8 mouse cellular contexts compared by ENCODE assay signal in the genomic region with DNA sequence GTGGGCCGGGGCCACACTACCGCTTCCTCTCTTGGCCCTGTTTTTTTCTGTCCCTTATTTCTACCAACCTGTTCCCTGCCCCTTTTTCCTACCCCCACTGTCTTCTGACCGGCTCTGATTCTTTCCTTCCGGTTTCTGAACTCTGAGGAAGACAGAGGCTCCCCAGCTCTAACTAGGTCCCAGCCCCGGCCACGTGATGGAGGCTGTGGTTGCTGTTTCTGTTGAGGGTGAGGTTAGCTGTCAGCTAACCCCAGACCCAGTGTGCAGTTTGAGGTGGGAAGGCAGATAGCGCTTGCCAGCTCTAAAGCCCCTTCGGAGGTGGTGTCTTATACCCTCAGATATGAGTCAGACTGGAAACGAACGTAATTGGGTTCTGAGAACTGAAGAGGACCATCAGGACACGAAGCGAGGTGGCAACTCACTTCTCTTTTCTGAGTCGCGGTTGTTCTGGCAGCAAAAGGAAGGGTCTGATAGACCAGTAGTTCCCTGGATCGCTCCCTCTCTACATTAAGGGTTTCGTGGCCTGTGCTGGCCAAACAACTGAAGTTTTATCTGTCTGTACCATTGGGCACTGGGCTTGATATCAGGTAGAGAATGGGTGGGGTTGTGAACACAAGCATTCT. TPM values are rescaled to one million over a fixed set of nuclear protein-coding genes. Genes with fewer than 3 reads are reported as not detected.
DNase-seq lines count a peak whose midpoint lies in the region; ATAC-seq and TF ChIP-seq lines count a peak whose summit lies in the region.

No protein-coding gene starts in this region.

- DNase-seq in 416B (ENCODE audit: low read depth) (peak; percentile 93), CH12.LX (ENCODE audit: extremely low read depth) (peak; percentile 90)
- DNase-seq in forebrain, embryonic 14.5 days (ENCODE audit: low spot score): no peak
- peak; percentile 59 for DNase-seq in liver, postnatal 0 days
- DNase-seq in ovary, postnatal 36 days (ENCODE audit: low spot score): no peak

- peak overlapping the region; percentile 67 for H3K9ac ChIP-seq in CH12.LX (ENCODE audit: insufficient read depth, low read depth)
- H3K9ac ChIP-seq in forebrain, embryonic 14.5 days (ENCODE audit: low read length): peak overlapping the region; percentile 64
- peak overlapping the region; percentile 69 for H3K9ac ChIP-seq in hindbrain, embryonic 15.5 days
- peak overlapping the region; percentile 64 for H3K9ac ChIP-seq in liver, postnatal 0 days (replicated peaks)
- H3K9ac ChIP-seq in neural tube, embryonic 12.5 days: peak overlapping the region; percentile 60

- peak; percentile 75 for TF ChIP-seq POLR2A in CH12.LX (IDR thresholded peaks at IDR 0.05; ENCODE audit: low read depth, low read length)

- no peak for TF ChIP-seq RAD21 in CH12.LX (IDR thresholded peaks at IDR 0.05; ENCODE audit: low read depth, low read length)

- no peaks in the 10 kb centered on the region for H3K27me3 ChIP-seq in CH12.LX (replicated peaks)
- no peaks in the 10 kb centered on the region for H3K27me3 ChIP-seq in forebrain, embryonic 14.5 days (replicated peaks; ENCODE audit: control insufficient read depth, insufficient read depth, low read length)
- H3K27me3 ChIP-seq in hindbrain, embryonic 15.5 days: no peaks in the 10 kb centered on the region
- H3K27me3 ChIP-seq in liver, postnatal 0 days (ENCODE audit: insufficient read depth, low read length): no peaks in the 10 kb centered on the region
- H3K27me3 ChIP-seq in neural tube, embryonic 12.5 days (replicated peaks): peaks cover 9% of the 10 kb centered on the region

- WGBS in forebrain, embryonic 14.5 days: 59% methylated on average over 16 of the region's 16 CpGs
- WGBS in hindbrain, embryonic 15.5 days: 71% methylated on average over 16 of the region's 16 CpGs
- WGBS in liver, postnatal 0 days (ENCODE audit: insufficient replicate concordance): 26% methylated on average over 16 of the region's 16 CpGs
- 67% methylated on average over 16 of the region's 16 CpGs for whole genome bisulfite sequencing in neural tube, embryonic 12.5 days

- H3K27ac ChIP-seq in CH12.LX (ENCODE audit: insufficient read depth, low read depth): peak overlapping the region; percentile 89
- H3K27ac ChIP-seq in forebrain, embryonic 14.5 days (ENCODE audit: low read depth, low read length): no peak overlapping the region
- H3K27ac ChIP-seq in hindbrain, embryonic 15.5 days (replicated peaks): peak overlapping the region; percentile 81
- H3K27ac ChIP-seq in liver, postnatal 0 days (ENCODE audit: low read depth): peak overlapping the region; percentile 80
- no peak overlapping the region for H3K27ac ChIP-seq in neural tube, embryonic 12.5 days

- H3K4me2 ChIP-seq in CH12.LX (ENCODE audit: insufficient read depth, low read depth, poor library complexity, severe bottlenecking): peak overlapping the region; percentile 75
- peak overlapping the region; percentile 86 for H3K4me2 ChIP-seq in forebrain, embryonic 14.5 days (ENCODE audit: low read length)
- H3K4me2 ChIP-seq in hindbrain, embryonic 15.5 days: peak overlapping the region; percentile 98
- peak overlapping the region; percentile 98 for H3K4me2 ChIP-seq in liver, postnatal 0 days (ENCODE audit: low read depth, low read length)
- peak overlapping the region; percentile 99 for H3K4me2 ChIP-seq in neural tube, embryonic 12.5 days (replicated peaks)

- no peak for ATAC-seq in forebrain, embryonic 14.5 days
- no peak for ATAC-seq in hindbrain, embryonic 15.5 days (ENCODE audit: low FRiP score, low read depth)
- ATAC-seq in liver, postnatal 0 days: peak; percentile 62
- no peak for ATAC-seq in neural tube, embryonic 12.5 days (ENCODE audit: low FRiP score, low read depth)
- no peak for ATAC-seq in cerebellum, adult (ENCODE audit: insufficient number of reproducible peaks, low FRiP score, low TSS enrichment)

- H3K4me3 ChIP-seq in CH12.LX (replicated peaks in 1 of 3; ENCODE audit: low read depth in 2 of 3, low read length in 2 of 3, poor library complexity in 1 of 3): peak overlapping the region; percentile 64 to 78 (median 69)
- H3K4me3 ChIP-seq in forebrain, embryonic 14.5 days (ENCODE audit: low read depth, low read length): peak overlapping the region; percentile 45
- peak overlapping the region; percentile 63 for H3K4me3 ChIP-seq in hindbrain, embryonic 15.5 days
- H3K4me3 ChIP-seq in liver, postnatal 0 days (ENCODE audit: low read depth, low read length): peak overlapping the region; percentile 64
- peak overlapping the region; percentile 49 for H3K4me3 ChIP-seq in neural tube, embryonic 12.5 days

- H3K79me2 ChIP-seq in CH12.LX (replicated peaks; ENCODE audit: control insufficient read depth, extremely low read depth, insufficient read depth, poor library complexity, severe bottlenecking): peaks cover 6% of the 10 kb centered on the region; the same call in 1 of the 2 replicates

- H3K36me3 ChIP-seq in CH12.LX (replicated peaks in 1 of 2; ENCODE audit: control insufficient read depth in 1 of 2, insufficient read depth in 1 of 2, low read length in 1 of 2): peaks cover 26 to 40% of the 10 kb centered on the region in 2 experiments
- H3K36me3 ChIP-seq in forebrain, embryonic 14.5 days (ENCODE audit: control insufficient read depth, insufficient read depth, low read length): no peaks in the 10 kb centered on the region
- no peaks in the 10 kb centered on the region for H3K36me3 ChIP-seq in hindbrain, embryonic 15.5 days
- H3K36me3 ChIP-seq in liver, postnatal 0 days (replicated peaks; ENCODE audit: insufficient read depth, low read length): no peaks in the 10 kb centered on the region
- no peaks in the 10 kb centered on the region for H3K36me3 ChIP-seq in neural tube, embryonic 12.5 days

- H3K9me3 ChIP-seq in CH12.LX (replicated peaks; ENCODE audit: low read length): peaks cover 5% of the 10 kb centered on the region
- no peaks in the 10 kb centered on the region for H3K9me3 ChIP-seq in forebrain, embryonic 14.5 days (replicated peaks; ENCODE audit: control insufficient read depth, low read length)
- H3K9me3 ChIP-seq in hindbrain, embryonic 15.5 days: no peaks in the 10 kb centered on the region
- H3K9me3 ChIP-seq in liver, postnatal 0 days (ENCODE audit: low read length): no peaks in the 10 kb centered on the region
- H3K9me3 ChIP-seq in neural tube, embryonic 12.5 days: no peaks in the 10 kb centered on the region

- H3K4me1 ChIP-seq in CH12.LX (ENCODE audit: control insufficient read depth in 1 of 2, insufficient read depth in 2 of 2): peaks cover 4 to 15% of the 10 kb centered on the region in 2 experiments; a peak in 3 of 4 replicates
- no peaks in the 10 kb centered on the region for H3K4me1 ChIP-seq in forebrain, embryonic 14.5 days (ENCODE audit: control insufficient read depth, insufficient read depth, low read length)
- H3K4me1 ChIP-seq in hindbrain, embryonic 15.5 days (replicated peaks): peaks cover 15% of the 10 kb centered on the region
- H3K4me1 ChIP-seq in liver, postnatal 0 days (ENCODE audit: insufficient read depth): peaks cover 26% of the 10 kb centered on the region
- H3K4me1 ChIP-seq in neural tube, embryonic 12.5 days: peaks cover 9% of the 10 kb centered on the region

- in situ Hi-C loops in CH12.LX (cut with MboI; ENCODE audit: low pct_ligation_motif_present, low pct_unique_long_range_greater_than_20kb, low sequenced_read_pairs): no loop called here

- dilution Hi-C loops in CH12.LX (cut with MboI; ENCODE audit: extremely low pct_ligation_motif_present, extremely low pct_unique_long_range_greater_than_20kb, low sequenced_read_pairs): no loop called here

- no peak for TF ChIP-seq CTCF in CH12.LX (conservative IDR thresholded peaks at IDR 0.05 in 1 of 2, IDR thresholded peaks at IDR 0.05 in 1 of 2; ENCODE audit: low read depth in 2 of 2, low read length in 2 of 2)
- no peak for TF ChIP-seq CTCF in liver, postnatal 0 days (IDR thresholded peaks at IDR 0.05; ENCODE audit: low read depth)

- TF ChIP-seq EP300 in CH12.LX (IDR thresholded peaks at IDR 0.05; ENCODE audit: low read length): peak; percentile 45; the same call in 1 of the 2 replicates
- no peak; the same call in 1 of the 2 replicates for TF ChIP-seq EP300 in liver, postnatal 0 days (IDR thresholded peaks at IDR 0.05; ENCODE audit: low read depth)

TF ChIP-seq in CH12.LX, 34 proteins besides CTCF, POLR2A, EP300 and RAD21 (continues in another document):
- TF ChIP-seq TCF12 (IDR thresholded peaks at IDR 0.05; ENCODE audit: low read depth, low read length) (no peak), NRF1 (IDR thresholded peaks at IDR 0.05; ENCODE audit: low read depth, low read length) (no peak), USF2 (conservative IDR thresholded peaks at IDR 0.05; ENCODE audit: low read depth, low read length) (peak; percentile 83), SMC3 (IDR thresholded peaks at IDR 0.05; ENCODE audit: low read depth, low read length) (no peak), ZKSCAN1 (IDR thresholded peaks at IDR 0.05; ENCODE audit: borderline replicate concordance, low read depth, low read length) (no peak)

RNA-seq across cellular contexts. Expression of gene Trpv2, which starts 2.4 kb away (rescaled TPM):
- 58.7 and 59.3 TPM in 2 replicates for total RNA-seq in CH12.LX (2012; rRNA removed)
- total RNA-seq in CH12.LX (2014; rRNA removed): 36.0 and 39.2 TPM in 2 replicates
- 42.3 and 46.2 TPM in 2 replicates for polyA plus RNA-seq in CH12.LX (2012; ENCODE audit: insufficient read length, low read depth)
- 13.2 and 17.0 TPM in 2 replicates for polyA plus RNA-seq in forebrain, embryonic 14.5 days (2014; fragmentation: Nextera tagmentation; extraction: Ambion mirVana)
- 30.9 and 31.2 TPM in 2 replicates for polyA plus RNA-seq in hindbrain, embryonic 15.5 days (2015; fragmentation: Nextera tagmentation; extraction: Ambion mirVana)
- polyA plus RNA-seq in liver, postnatal 0 days (2015; fragmentation: Nextera tagmentation; extraction: Ambion mirVana): 4.7 and 5.4 TPM in 2 replicates
- polyA plus RNA-seq in neural tube, embryonic 12.5 days (2016; fragmentation: Nextera tagmentation; extraction: Ambion mirVana): 16.0 and 18.0 TPM in 2 replicates

RNA-seq across cellular contexts. Expression of gene Ubb, which starts 25.7 kb away (rescaled TPM):
- total RNA-seq in CH12.LX (2012; rRNA removed) (2,030 and 2,098 TPM in 2 replicates), CH12.LX (2014; rRNA removed) (929 and 1,092 TPM in 2 replicates)
- polyA plus RNA-seq in CH12.LX (2012; ENCODE audit: insufficient read length, low read depth): 1,487 and 1,562 TPM in 2 replicates
- 5,294 and 5,616 TPM in 2 replicates for polyA plus RNA-seq in forebrain, embryonic 14.5 days (2014; fragmentation: Nextera tagmentation; extraction: Ambion mirVana)
- 4,365 and 4,386 TPM in 2 replicates for polyA plus RNA-seq in hindbrain, embryonic 15.5 days (2015; fragmentation: Nextera tagmentation; extraction: Ambion mirVana)
- 1,161 and 1,214 TPM in 2 replicates for polyA plus RNA-seq in liver, postnatal 0 days (2015; fragmentation: Nextera tagmentation; extraction: Ambion mirVana)
- 3,967 and 4,014 TPM in 2 replicates for polyA plus RNA-seq in neural tube, embryonic 12.5 days (2016; fragmentation: Nextera tagmentation; extraction: Ambion mirVana)

RNA-seq across cellular contexts. Expression of gene Cenpv, which starts 37.6 kb away (rescaled TPM):
- total RNA-seq in CH12.LX (2012; rRNA removed) (98.8 and 107 TPM in 2 replicates), CH12.LX (2014; rRNA removed) (24.1 and 24.4 TPM in 2 replicates)
- polyA plus RNA-seq in CH12.LX (2012; ENCODE audit: insufficient read length, low read depth): 24.9 and 33.6 TPM in 2 replicates
- 99.4 and 112 TPM in 2 replicates for polyA plus RNA-seq in forebrain, embryonic 14.5 days (2014; fragmentation: Nextera tagmentation; extraction: Ambion mirVana)
- 56.8 and 57.3 TPM in 2 replicates for polyA plus RNA-seq in hindbrain, embryonic 15.5 days (2015; fragmentation: Nextera tagmentation; extraction: Ambion mirVana)
- polyA plus RNA-seq in liver, postnatal 0 days (2015; fragmentation: Nextera tagmentation; extraction: Ambion mirVana): 9.8 and 14.0 TPM in 2 replicates
- 68.5 and 73.7 TPM in 2 replicates for polyA plus RNA-seq in neural tube, embryonic 12.5 days (2016; fragmentation: Nextera tagmentation; extraction: Ambion mirVana)

Comparison
In these comparisons a context has a peak if more than half of its experiments do, and no peak if none do; other contexts are left out.
1. DNase-seq: peak in 416B (single experiment), CH12.LX (single experiment) and liver, postnatal 0 days (single experiment); none in forebrain, embryonic 14.5 days (single experiment) and ovary, postnatal 36 days (single experiment).
2. H3K27ac ChIP-seq: peak in CH12.LX (single experiment), hindbrain, embryonic 15.5 days (single experiment) and liver, postnatal 0 days (single experiment); none in forebrain, embryonic 14.5 days (single experiment) and neural tube, embryonic 12.5 days (single experiment).
3. Peak in every context shown above with its lines, with median percentiles within 50 percentile points of each other: H3K4me2 ChIP-seq, H3K4me3 ChIP-seq and H3K9ac ChIP-seq.